Mouse (Mus musculus) retina, postnatal 7 days (tissue): ENCODE results near the gene Popdc3.
"Not testable (repeated sequence)": the region's sequence is repeated elsewhere in the genome, so short reads cannot be mapped to it uniquely, and the experiment has no call there.

Experiments
- DNase-seq: peaks from one replicate; pipeline ENCODE4 v3.0.0-alpha.2; 2012; ENCODE audit warnings: low read depth, low spot score

Gene Popdc3

GRCm38 (mm10) chr10:45177798-45178197 is at the start of gene Popdc3:
Popdc3 (plus strand) TSS chr10:45178098.
- DNase-seq, result not testable (repeated sequence)

- no peak for DNase-seq
Measured at GRCm38 (mm10) chr10:45129105-45129504, 48.8 kb upstream of the Popdc3 start.

- no peak for DNase-seq
Measured at GRCm38 (mm10) chr10:45130004-45130403, 47.9 kb upstream of the Popdc3 start.

GRCm38 (mm10) chr10:45132371-45132770 is 45.5 kb upstream of the Popdc3 start:
- DNase-seq, result no peak

GRCm38 (mm10) chr10:45136806-45137205 is 41.1 kb upstream of the Popdc3 start:
- no peak for DNase-seq

- DNase-seq, result no peak
Measured at GRCm38 (mm10) chr10:45139910-45140309, 38.0 kb upstream of the Popdc3 start.

- no peak for DNase-seq
Measured at GRCm38 (mm10) chr10:45140474-45141212, 37.3 kb upstream of the Popdc3 start.

- DNase-seq, result no peak
Measured at GRCm38 (mm10) chr10:45142359-45142758, 35.5 kb upstream of the Popdc3 start.

- DNase-seq, result no peak
Measured at GRCm38 (mm10) chr10:45144038-45144817, 33.7 kb upstream of the Popdc3 start.

- DNase-seq, result no peak
Measured at GRCm38 (mm10) chr10:45146821-45147220, 31.1 kb upstream of the Popdc3 start.

- no peak for DNase-seq
Measured at GRCm38 (mm10) chr10:45151137-45151536, 26.8 kb upstream of the Popdc3 start.

GRCm38 (mm10) chr10:45151771-45152692 is 25.9 kb upstream of the Popdc3 start:
- no peak for DNase-seq

GRCm38 (mm10) chr10:45154557-45155060 is 23.3 kb upstream of the Popdc3 start:
- no peak for DNase-seq

GRCm38 (mm10) chr10:45165851-45166250 is 12.0 kb upstream of the Popdc3 start:
- DNase-seq, result no peak

GRCm38 (mm10) chr10:45173927-45174326 is 4.0 kb upstream of the Popdc3 start:
- DNase-seq, result no peak

GRCm38 (mm10) chr10:45174345-45174744 is 3.6 kb upstream of the Popdc3 start:
- no peak for DNase-seq

- no peak for DNase-seq
Measured at GRCm38 (mm10) chr10:45180677-45181326, 2.9 kb downstream of the Popdc3 start.

- DNase-seq, result no peak
Measured at GRCm38 (mm10) chr10:45181344-45181743, 3.4 kb downstream of the Popdc3 start.

GRCm38 (mm10) chr10:45185457-45185856 is 7.6 kb downstream of the Popdc3 start:
- DNase-seq, result no peak

- no peak for DNase-seq
Measured at GRCm38 (mm10) chr10:45193330-45194310, 15.7 kb downstream of the Popdc3 start.
